Mouse (Mus musculus) liver, postnatal 0 days (tissue): Measurements from ENCODE around the gene Dbx2.

Experiments used
- CTCF ChIP-seq: sonication (generic); IDR thresholded peaks from 2 replicates; pipeline ENCODE4 v1.5.1; 2016; ENCODE audit warnings: antibody characterized with exemption, low read depth
- EP300 ChIP-seq: IDR thresholded peaks from 2 replicates; pipeline ENCODE4 v1.6.1; 2016; ENCODE audit warnings: antibody characterized with exemption, low read depth, mild to moderate bottlenecking

DNA sequence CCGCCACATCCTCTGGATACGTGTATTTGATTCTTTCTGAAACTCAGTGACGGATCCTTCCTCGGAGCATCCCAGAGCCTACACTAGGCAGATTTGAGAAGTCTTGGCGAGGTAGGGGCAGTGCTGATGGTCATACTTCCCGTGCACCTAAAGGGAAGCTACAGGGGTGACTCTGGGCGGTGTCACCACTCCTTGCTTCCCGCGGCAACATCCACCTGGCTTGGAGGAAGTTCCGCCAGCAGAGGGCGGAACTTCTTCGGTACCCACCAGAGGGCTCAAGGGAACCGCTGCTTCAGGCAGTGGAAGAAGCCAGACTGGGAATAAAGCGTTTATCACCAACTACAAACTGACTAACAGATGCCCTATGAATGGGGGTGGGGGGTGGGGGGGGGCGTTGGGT, 68.9 kb downstream of the Dbx2 start:
- no peak for TF ChIP-seq CTCF
- no peak for TF ChIP-seq EP300
